ENCODE assay signal across 18 mouse cellular contexts in the genomic region with DNA sequence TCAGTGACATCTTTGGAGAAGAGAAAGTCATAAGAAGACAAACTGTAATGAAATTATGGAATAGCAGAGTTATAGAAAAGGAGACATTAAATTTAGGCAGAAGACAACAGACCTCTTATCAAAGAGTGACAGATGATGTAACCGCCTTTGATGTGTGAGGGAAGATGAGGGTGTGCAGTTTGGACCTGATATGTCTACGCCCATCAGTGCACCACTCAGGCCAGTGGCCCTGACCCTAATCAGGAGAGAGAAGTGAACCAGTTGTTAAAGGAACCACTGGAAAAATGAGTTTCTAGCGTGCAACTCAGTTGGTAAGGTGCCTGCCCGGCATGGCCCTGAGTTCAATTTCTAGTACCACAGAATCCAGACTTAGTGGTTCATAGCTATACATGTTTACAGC.
DNase-seq lines count a peak whose midpoint lies in the region; ATAC-seq lines count a peak whose summit lies in the region.
"Had no signal": no experiment of that assay in that cellular context is flagged by ENCODE, and none has a peak within 500 bp of the region (broad histone marks: within the 10 kb centered on the region; RNA-seq: fewer than 3 reads in every experiment).

No protein-coding gene starts in this region.

- 0 out of 2 replicates have a peak overlapping the region, but pooled peaks have one; percentile 3 for H3K4me3 ChIP-seq in liver, embryonic 12.5 days
- no peak overlapping the region for H3K4me3 ChIP-seq in stomach, embryonic 15.5 days (replicated peaks)
- H3K4me3 ChIP-seq: limb, embryonic 10.5 days; lung, embryonic 15.5 days; neural tube, embryonic 12.5 days had no signal

- peak; percentile 44 for DNase-seq in adrenal gland, adult 2 months
- no peak for DNase-seq in adrenal gland, postnatal 4 days (ENCODE audit: low spot score in 2 of 2)
- DNase-seq in spleen, postnatal 36 days (ENCODE audit: low spot score in 2 of 2), result peak; percentile 43 to 63
- no peak for DNase-seq in spleen, adult 18-20 months
- no peak for DNase-seq in kidney, adult 8-10 months
- DNase-seq in frontal cortex, postnatal 10 days (ENCODE audit: low spot score in 2 of 2), result no peak
- DNase-seq: cerebellum, postnatal 14 days; heart, postnatal 10 days; kidney, adult 9 months; kidney, postnatal 4 days; right cerebral cortex, postnatal 25 days; thymus, postnatal 14 days had no signal

- H3K9me3 ChIP-seq in liver, embryonic 12.5 days (replicated peaks), result no peaks in the 10 kb centered on the region
- H3K9me3 ChIP-seq in stomach, embryonic 15.5 days, result no peaks in the 10 kb centered on the region
- H3K9me3 ChIP-seq: limb, embryonic 10.5 days; lung, embryonic 15.5 days; neural tube, embryonic 12.5 days had no signal

- H3K27ac ChIP-seq in liver, embryonic 12.5 days, result peak overlapping the region; percentile 97
- no peak overlapping the region for H3K27ac ChIP-seq in stomach, embryonic 15.5 days
- H3K27ac ChIP-seq: limb, embryonic 10.5 days; lung, embryonic 15.5 days; neural tube, embryonic 12.5 days had no signal

- H3K27me3 ChIP-seq in liver, embryonic 12.5 days (replicated peaks), result no peaks in the 10 kb centered on the region
- H3K27me3 ChIP-seq in stomach, embryonic 15.5 days (replicated peaks), result no peaks in the 10 kb centered on the region
- H3K27me3 ChIP-seq: lung, embryonic 15.5 days; neural tube, embryonic 12.5 days had no signal

- ATAC-seq in liver, embryonic 12.5 days, result peak; percentile 96
- peak; percentile 90 for ATAC-seq in stomach, embryonic 15.5 days (ENCODE audit: insufficient read depth, low FRiP score, low read depth)
- ATAC-seq: hindbrain, embryonic 16.5 days had no signal

- peak overlapping the region; percentile 54 for H3K4me2 ChIP-seq in liver, embryonic 12.5 days
- H3K4me2 ChIP-seq in stomach, embryonic 15.5 days, result no peak overlapping the region
- H3K4me2 ChIP-seq: lung, embryonic 15.5 days; neural tube, embryonic 12.5 days had no signal

- peaks cover 87% of the 10 kb centered on the region for H3K4me1 ChIP-seq in liver, embryonic 12.5 days
- H3K4me1 ChIP-seq in stomach, embryonic 15.5 days, result 0 out of 2 replicates have a peak, but pooled peaks cover 4% of the 10 kb centered on the region
- H3K4me1 ChIP-seq: limb, embryonic 10.5 days had no signal

- WGBS in liver, embryonic 12.5 days (ENCODE audit: insufficient replicate concordance), result 25% methylated on average over 4 of the region's 4 CpGs
- 93% methylated on average over 4 of the region's 4 CpGs for WGBS in stomach, embryonic 15.5 days

- peak overlapping the region; percentile 74 for H3K9ac ChIP-seq in liver, embryonic 12.5 days
- no peak overlapping the region for H3K9ac ChIP-seq in stomach, embryonic 15.5 days
- H3K9ac ChIP-seq: lung, embryonic 15.5 days; neural tube, embryonic 12.5 days had no signal

- H3K36me3 ChIP-seq in liver, embryonic 12.5 days, result peaks cover 58% of the 10 kb centered on the region
- H3K36me3 ChIP-seq in stomach, embryonic 15.5 days, result no peaks in the 10 kb centered on the region
- H3K36me3 ChIP-seq: lung, embryonic 15.5 days; neural tube, embryonic 12.5 days had no signal

Comparison
In these comparisons a context has a peak if more than half of its experiments do, and no peak if none do; other contexts are left out.
1. DNase-seq: peak in adrenal gland, adult 2 months (single experiment) and spleen, postnatal 36 days (2 of 2); none in adrenal gland, postnatal 4 days (0 of 2), spleen, adult 18-20 months (0 of 2), kidney, adult 8-10 months (0 of 2) and frontal cortex, postnatal 10 days (0 of 2).